Mouse (Mus musculus) spleen, adult 2 months (tissue): ENCODE results near the gene Gng12. TPM values are rescaled to one million over a fixed set of nuclear protein-coding genes. Genes with fewer than 3 reads are reported as not detected.
"Not testable (repeated sequence)": the region's sequence is repeated elsewhere in the genome, so short reads cannot be mapped to it uniquely, and the experiment has no call there.

Experiments used
- DNase-seq, 2 experiments: peaks; one replicate each; pipeline versions ENCODE4 v3.0.0 to v3.0.0-alpha.2; 2012 to 2021; ENCODE audit warnings: low spot score in 2 of 2, low read depth in 1 of 2
- H3K27ac ChIP-seq: fragments of 200-500 bp; 2 replicates; pipeline ENCODE4 v1.5.1; 2012; ENCODE audit warnings: low read length, inconsistent platforms; ENCODE audit not compliant: insufficient read depth
- H3K27me3 ChIP-seq: fragments of 200-500 bp; 2 replicates; pipeline ENCODE4 v1.6.1; 2012; ENCODE audit warnings: mild to moderate bottlenecking, moderate library complexity, low read length, inconsistent platforms; ENCODE audit not compliant: control insufficient read depth, insufficient read depth
- H3K36me3 ChIP-seq: fragments of 200-500 bp; 2 replicates; pipeline ENCODE4 v1.6.1; 2012; ENCODE audit warnings: mild to moderate bottlenecking, low read length, inconsistent platforms; ENCODE audit not compliant: control insufficient read depth, insufficient read depth
- H3K4me1 ChIP-seq: fragments of 200-500 bp; 2 replicates; pipeline ENCODE4 v1.6.1; 2011; ENCODE audit warnings: inconsistent platforms; ENCODE audit not compliant: control insufficient read depth, insufficient read depth, insufficient read length
- H3K4me3 ChIP-seq: fragments of 200-500 bp; 2 replicates; pipeline ENCODE4 v1.5.1; 2011; ENCODE audit warnings: mild to moderate bottlenecking, inconsistent platforms; ENCODE audit not compliant: insufficient read depth, insufficient read length; ENCODE audit errors: extremely low read depth
- CTCF ChIP-seq: fragments of 200-500 bp; IDR thresholded peaks from 2 replicates; pipeline ENCODE4 v1.5.1; 2011; ENCODE audit warnings: mild to moderate bottlenecking, inconsistent platforms; ENCODE audit not compliant: insufficient read depth, insufficient read length, insufficient replicate concordance; ENCODE audit errors: extremely low read depth
- POLR2A ChIP-seq: fragments of 200-500 bp; IDR thresholded peaks from 2 replicates; pipeline ENCODE4 v1.6.1; 2011; ENCODE audit warnings: low read depth, low read length, inconsistent platforms
- WGBS: fragments of 180-500 bp; shearing (Covaris S2); methylation state at CpG from one replicate; pipeline ENCODE4 v1.1.7; 2018; 5-methylcytosine and 5-hydroxymethylcytosine counted together
- polyA plus RNA-seq: library from polyadenylated mRNA; depleted of rRNA; stranded (reverse); fragments of >200 nt; gene quantifications from 2 replicates; pipeline ENCODE4 v1.2.3, GENCODE M21; 2012; rRNA removed

Gng12 gene
- 6.6 and 6.9 TPM in 2 replicates for polyA plus RNA-seq

DNA sequence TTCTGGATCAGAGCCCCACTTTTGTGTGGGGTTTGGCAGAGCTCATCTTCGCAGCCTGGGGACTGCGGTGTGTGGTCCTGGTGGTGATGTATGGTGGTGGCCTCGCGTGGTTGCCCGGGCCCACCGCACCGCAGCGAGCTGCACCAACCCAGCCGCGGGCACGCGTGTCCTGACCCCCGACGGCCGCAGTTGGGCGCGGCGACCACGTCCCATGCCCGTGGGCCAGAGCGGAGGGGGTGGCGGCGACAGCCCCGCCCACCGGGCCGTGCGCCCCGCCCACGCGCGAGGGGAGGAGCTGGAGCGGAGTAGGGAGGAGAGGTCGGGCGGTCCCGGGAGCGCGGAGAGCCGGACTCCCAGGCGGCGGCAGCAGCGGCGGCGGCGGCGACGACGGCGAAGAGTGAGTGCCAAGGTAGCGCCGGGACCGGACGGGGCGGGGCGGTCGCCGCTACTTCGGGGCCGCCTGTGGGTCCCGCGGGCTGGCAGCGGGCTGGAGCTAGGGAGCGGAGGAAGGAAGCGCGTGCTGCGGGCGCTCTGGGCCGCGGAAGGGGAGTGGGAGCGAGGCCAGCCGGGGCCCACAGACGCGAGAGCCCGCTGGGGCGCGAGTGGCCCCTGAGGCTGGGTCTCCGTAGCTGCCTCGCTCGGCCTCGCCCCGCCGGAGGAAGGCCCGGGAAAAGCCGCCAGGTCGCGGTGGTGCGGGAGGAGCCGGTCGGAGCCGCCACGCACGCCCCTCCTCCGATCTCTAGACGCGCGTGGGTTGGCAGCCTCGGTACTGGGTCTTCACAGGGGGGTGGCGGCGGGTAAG lies at the start of gene Gng12:
Gene Gng12, plus strand, starts transcription at position 279 of the 802 bp plus-strand sequence.
- Histone ChIP-seq H3K4me1 (peaks cover 4% of the 10 kb centered on the region), H3K27me3 (peaks cover 7% of the 10 kb centered on the region; the same call in 1 of the 2 replicates), H3K27ac (peak within 1 kb of the TSS; percentile 50), H3K36me3 (no peaks in the 10 kb centered on the region), H3K4me3 (peak within 1 kb of the TSS; percentile 83)
- WGBS: 2% methylated on average over 89 of the region's 98 CpGs
- DNase-seq: peak; percentile 17 to 81
- TF ChIP-seq CTCF (no peak), POLR2A (no peak)

DNA sequence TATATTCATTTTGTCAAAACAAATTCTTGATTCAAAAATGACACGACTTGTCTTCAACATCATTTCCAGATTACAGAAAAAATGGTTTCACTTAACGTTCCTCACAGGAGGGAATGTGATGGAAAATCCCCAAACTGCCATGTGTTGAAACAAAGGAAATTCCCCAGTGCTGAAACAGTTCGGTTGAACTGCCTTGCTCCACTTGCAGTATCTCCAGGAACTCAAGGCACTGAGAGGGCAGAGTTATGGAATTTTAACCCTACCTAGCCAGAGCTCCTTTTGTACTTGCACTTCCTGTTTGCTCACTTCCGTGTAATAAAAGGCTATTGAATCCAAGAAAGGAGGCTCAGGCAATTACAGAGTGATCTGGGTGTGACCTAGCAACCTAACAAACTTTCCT lies 47.3 kb upstream of the Gng12 start:
- 56% methylated on average over 4 of the region's 4 CpGs for WGBS
- Histone ChIP-seq H3K27me3 (0 out of 2 replicates have a peak, but pooled peaks cover 3% of the 10 kb centered on the region), H3K4me3 (no peak overlapping the region), H3K27ac (no peak overlapping the region), H3K36me3 (no peaks in the 10 kb centered on the region), H3K4me1 (no peaks in the 10 kb centered on the region)
- no peak for DNase-seq
- TF ChIP-seq CTCF (no peak), POLR2A (no peak)

- no peak for DNase-seq
- no peaks in the 10 kb centered on the region for H3K36me3 ChIP-seq
- H3K27ac ChIP-seq: no peak overlapping the region
- TF ChIP-seq CTCF (no peak), POLR2A (no peak)
- H3K4me3 ChIP-seq: no peak overlapping the region
- no peaks in the 10 kb centered on the region for H3K4me1 ChIP-seq
- no peaks in the 10 kb centered on the region for H3K27me3 ChIP-seq
Measured at GRCm38 (mm10) chr6:66856236-66856635, 40.0 kb upstream of the Gng12 start.

- TF ChIP-seq POLR2A (no peak), CTCF (no peak)
- H3K27me3 ChIP-seq: no peaks in the 10 kb centered on the region
- WGBS: 92% methylated on average over 1 of the region's 1 CpGs
- no peaks in the 10 kb centered on the region for H3K4me1 ChIP-seq
- H3K4me3 ChIP-seq: no peak overlapping the region
- no peak overlapping the region for H3K27ac ChIP-seq
- DNase-seq: no peak
- no peaks in the 10 kb centered on the region for H3K36me3 ChIP-seq
Measured at GRCm38 (mm10) chr6:66858356-66858755, 37.8 kb upstream of the Gng12 start.

GRCm38 (mm10) chr6:66859391-66859790 lies 36.8 kb upstream of the Gng12 start:
- Histone ChIP-seq H3K4me1 (no peaks in the 10 kb centered on the region), H3K4me3 (no peak overlapping the region), H3K36me3 (no peaks in the 10 kb centered on the region), H3K27me3 (no peaks in the 10 kb centered on the region), H3K27ac (no peak overlapping the region)
- no peak for DNase-seq
- TF ChIP-seq CTCF: no peak
- TF ChIP-seq POLR2A: no peak

GRCm38 (mm10) chr6:66864463-66864862 lies 31.7 kb upstream of the Gng12 start:
- Histone ChIP-seq H3K27me3 (no peaks in the 10 kb centered on the region), H3K36me3 (no peaks in the 10 kb centered on the region), H3K4me3 (no peak overlapping the region), H3K27ac (no peak overlapping the region), H3K4me1 (no peaks in the 10 kb centered on the region)
- no peak for DNase-seq
- 98% methylated on average over 2 of the region's 2 CpGs for WGBS
- no peak for TF ChIP-seq CTCF
- TF ChIP-seq POLR2A: no peak

DNA sequence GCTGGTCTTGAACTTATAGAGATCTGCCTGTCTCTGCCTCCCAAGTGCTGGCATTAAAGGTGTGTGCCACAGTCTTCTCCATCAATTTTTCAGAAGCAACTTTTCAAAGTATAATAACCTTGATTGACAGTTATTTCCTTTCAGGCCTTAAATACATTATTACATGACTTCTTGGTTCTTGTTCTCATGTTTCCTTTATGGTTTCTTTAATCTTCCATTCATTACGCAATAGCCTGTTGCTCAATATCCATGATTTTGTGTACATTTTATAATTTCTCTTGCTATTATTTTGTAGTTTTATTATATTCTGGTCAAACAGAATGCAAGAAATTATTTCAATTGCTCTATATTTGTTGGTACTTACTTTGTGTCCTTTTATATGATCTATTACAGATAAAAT lies 29.9 kb upstream of the Gng12 start:
- TF ChIP-seq CTCF (no peak), POLR2A (no peak)
- Histone ChIP-seq H3K27me3 (no peaks in the 10 kb centered on the region), H3K4me3 (no peak overlapping the region), H3K4me1 (no peaks in the 10 kb centered on the region), H3K27ac (no peak overlapping the region), H3K36me3 (no peaks in the 10 kb centered on the region)
- 89% methylated on average over 1 of the region's 1 CpGs for WGBS
- no peak for DNase-seq

DNA sequence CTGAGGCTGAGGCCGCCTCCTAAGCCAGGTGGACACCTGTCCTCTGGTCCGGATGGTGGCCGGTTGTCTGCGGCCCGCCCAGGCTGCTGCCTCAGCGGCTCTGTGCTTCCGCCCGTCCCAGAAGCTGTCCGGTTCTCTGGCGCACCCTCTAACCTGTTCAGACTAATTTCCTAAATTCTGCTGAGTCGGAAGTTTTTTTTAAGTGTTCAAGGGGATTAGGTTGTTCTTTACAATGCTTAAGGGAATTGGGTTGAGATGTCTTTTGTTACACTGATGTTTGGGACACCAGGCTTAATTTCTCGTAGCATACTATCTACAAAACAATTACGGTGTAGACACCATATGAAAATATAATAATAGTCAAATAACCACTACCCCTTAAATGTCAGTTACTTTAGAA lies 19.1 kb upstream of the Gng12 start:
- not testable (repeated sequence) for H3K36me3 ChIP-seq, H3K27me3 ChIP-seq, H3K27ac ChIP-seq, H3K4me1 ChIP-seq, DNase-seq, H3K4me3 ChIP-seq
- WGBS: 93% methylated on average over 13 of the region's 13 CpGs
